Mouse (Mus musculus): ENCODE data around the gene Klk12. TPM values are rescaled to one million over a fixed set of nuclear protein-coding genes. Genes with fewer than 3 reads are reported as not detected.

The Klk12 gene
- polyA plus RNA-seq, 1 experiment: 5.8 TPM

- no peaks in the 10 kb centered on the region for H3K4me1 ChIP-seq (ENCODE audit: control insufficient read depth, insufficient read depth, low read length)
- no peak for TF ChIP-seq POLR2A (IDR thresholded peaks at IDR 0.05; ENCODE audit: borderline replicate concordance, extremely low read depth, low read depth, low read length)
- TF ChIP-seq CTCF (IDR thresholded peaks at IDR 0.05; ENCODE audit: insufficient read depth, low read length): no peak
- 55% methylated on average over 6 of the region's 7 CpGs for WGBS
- no peak overlapping the region for H3K4me3 ChIP-seq (replicated peaks; ENCODE audit: extremely low read depth, low read depth, low read length)
- peak; percentile 1 for DNase-seq
Observed at GRCm38 (mm10) chr7:43775311-43776057, 6.8 kb downstream of the Klk12 start.

GRCm38 (mm10) chr7:43776506-43776905, 7.8 kb downstream of the Klk12 start:
- Histone ChIP-seq H3K4me1 (ENCODE audit: control insufficient read depth, insufficient read depth, low read length) (no peaks in the 10 kb centered on the region), H3K4me3 (replicated peaks; ENCODE audit: extremely low read depth, low read depth, low read length) (no peak overlapping the region)
- TF ChIP-seq CTCF (IDR thresholded peaks at IDR 0.05; ENCODE audit: insufficient read depth, low read length) (no peak), POLR2A (IDR thresholded peaks at IDR 0.05; ENCODE audit: borderline replicate concordance, extremely low read depth, low read depth, low read length) (no peak)
- WGBS: 78% methylated on average over 5 of the region's 5 CpGs
- peak; percentile 0 for DNase-seq

- Histone ChIP-seq H3K4me1 (ENCODE audit: control insufficient read depth, insufficient read depth, low read length) (no peaks in the 10 kb centered on the region), H3K4me3 (replicated peaks; ENCODE audit: extremely low read depth, low read depth, low read length) (no peak overlapping the region)
- WGBS: 86% methylated on average over 12 of the region's 12 CpGs
- TF ChIP-seq CTCF (IDR thresholded peaks at IDR 0.05; ENCODE audit: insufficient read depth, low read length) (no peak), POLR2A (IDR thresholded peaks at IDR 0.05; ENCODE audit: borderline replicate concordance, extremely low read depth, low read depth, low read length) (no peak)
- DNase-seq: peak; percentile 1
Observed at GRCm38 (mm10) chr7:43777423-43777822, 8.7 kb downstream of the Klk12 start.

GRCm38 (mm10) chr7:43778176-43778970, 9.7 kb downstream of the Klk12 start:
- TF ChIP-seq POLR2A (IDR thresholded peaks at IDR 0.05; ENCODE audit: borderline replicate concordance, extremely low read depth, low read depth, low read length): no peak
- TF ChIP-seq CTCF (IDR thresholded peaks at IDR 0.05; ENCODE audit: insufficient read depth, low read length): no peak
- DNase-seq: peak; percentile 0
- Histone ChIP-seq H3K4me1 (ENCODE audit: control insufficient read depth, insufficient read depth, low read length) (no peaks in the 10 kb centered on the region), H3K4me3 (replicated peaks; ENCODE audit: extremely low read depth, low read depth, low read length) (no peak overlapping the region)
- WGBS: 88% methylated on average over 10 of the region's 10 CpGs

GRCm38 (mm10) chr7:43780241-43780640, 11.5 kb downstream of the Klk12 start:
- TF ChIP-seq CTCF (IDR thresholded peaks at IDR 0.05; ENCODE audit: insufficient read depth, low read length): no peak
- no peak for TF ChIP-seq POLR2A (IDR thresholded peaks at IDR 0.05; ENCODE audit: borderline replicate concordance, extremely low read depth, low read depth, low read length)
- DNase-seq: no peak
- Histone ChIP-seq H3K4me1 (ENCODE audit: control insufficient read depth, insufficient read depth, low read length) (no peaks in the 10 kb centered on the region), H3K4me3 (replicated peaks; ENCODE audit: extremely low read depth, low read depth, low read length) (no peak overlapping the region)
- 40% methylated on average over 6 of the region's 6 CpGs for WGBS

- Histone ChIP-seq H3K4me1 (ENCODE audit: control insufficient read depth, insufficient read depth, low read length) (no peaks in the 10 kb centered on the region), H3K4me3 (replicated peaks; ENCODE audit: extremely low read depth, low read depth, low read length) (no peak within 1 kb of the TSS)
- TF ChIP-seq CTCF (IDR thresholded peaks at IDR 0.05; ENCODE audit: insufficient read depth, low read length) (no peak), POLR2A (IDR thresholded peaks at IDR 0.05; ENCODE audit: borderline replicate concordance, extremely low read depth, low read depth, low read length) (no peak)
- no peak for DNase-seq
- 36% methylated on average over 5 of the region's 5 CpGs for WGBS
Observed at GRCm38 (mm10) chr7:43780746-43781145, 12.0 kb downstream of the Klk12 start, which contains the start of gene Klk10. Gene Klk10 (plus strand): TSS chr7:43781035.

GRCm38 (mm10) chr7:43781541-43781940, 12.8 kb downstream of the Klk12 start:
- TF ChIP-seq POLR2A (IDR thresholded peaks at IDR 0.05; ENCODE audit: borderline replicate concordance, extremely low read depth, low read depth, low read length) (no peak), CTCF (IDR thresholded peaks at IDR 0.05; ENCODE audit: insufficient read depth, low read length) (no peak)
- Histone ChIP-seq H3K4me1 (ENCODE audit: control insufficient read depth, insufficient read depth, low read length) (no peaks in the 10 kb centered on the region), H3K4me3 (replicated peaks; ENCODE audit: extremely low read depth, low read depth, low read length) (no peak overlapping the region)
- no peak for DNase-seq
- WGBS: 86% methylated on average over 11 of the region's 11 CpGs

GRCm38 (mm10) chr7:43782275-43783265, 13.9 kb downstream of the Klk12 start:
- Histone ChIP-seq H3K4me1 (ENCODE audit: control insufficient read depth, insufficient read depth, low read length) (no peaks in the 10 kb centered on the region), H3K4me3 (replicated peaks; ENCODE audit: extremely low read depth, low read depth, low read length) (peak overlapping the region; percentile 6)
- TF ChIP-seq CTCF (IDR thresholded peaks at IDR 0.05; ENCODE audit: insufficient read depth, low read length) (peak; percentile 78), POLR2A (IDR thresholded peaks at IDR 0.05; ENCODE audit: borderline replicate concordance, extremely low read depth, low read depth, low read length) (no peak)
- DNase-seq: peak; percentile 86
- WGBS: 9% methylated on average over 36 of the region's 36 CpGs

- WGBS: 87% methylated on average over 1 of the region's 1 CpGs
- DNase-seq: no peak
- TF ChIP-seq POLR2A (IDR thresholded peaks at IDR 0.05; ENCODE audit: borderline replicate concordance, extremely low read depth, low read depth, low read length) (no peak), CTCF (IDR thresholded peaks at IDR 0.05; ENCODE audit: insufficient read depth, low read length) (0 out of 2 replicates have a peak, but pooled peaks have one; percentile 13)
- Histone ChIP-seq H3K4me1 (ENCODE audit: control insufficient read depth, insufficient read depth, low read length) (no peaks in the 10 kb centered on the region), H3K4me3 (replicated peaks; ENCODE audit: extremely low read depth, low read depth, low read length) (no peak overlapping the region)
Observed at GRCm38 (mm10) chr7:43785286-43785685, 16.6 kb downstream of the Klk12 start.
